Mouse (Mus musculus) forebrain, embryonic 16.5 days (tissue): ENCODE results near the gene Celf6. TPM values are rescaled to one million over a fixed set of nuclear protein-coding genes. Genes with fewer than 3 reads are reported as not detected.

Source experiments
- ATAC-seq: fragments of 200-750 bp; cut with Nextera tagmentation; 2 replicates; pipeline ENCODE4 v1.8.0; 2017; ENCODE audit warnings: mild to moderate bottlenecking, moderate library complexity
- H3K27ac ChIP-seq: fragments of 300-500 bp; sonication (generic); 2 replicates; pipeline ENCODE4 v1.5.1; 2014; ENCODE audit warnings: low read length, control low read depth
- H3K27me3 ChIP-seq: fragments of 300-500 bp; sonication (generic); replicated peaks from 2 replicates; pipeline ENCODE4 v1.6.1; 2014; ENCODE audit warnings: low read length; ENCODE audit not compliant: control insufficient read depth, insufficient read depth
- H3K36me3 ChIP-seq: fragments of 300-500 bp; sonication (generic); 2 replicates; pipeline ENCODE4 v1.6.1; 2014; ENCODE audit not compliant: control insufficient read depth, insufficient read depth
- H3K4me1 ChIP-seq: fragments of 300-500 bp; sonication (generic); replicated peaks from 2 replicates; pipeline ENCODE4 v1.6.1; 2014; ENCODE audit warnings: low read length; ENCODE audit not compliant: control insufficient read depth, insufficient read depth
- H3K4me2 ChIP-seq: fragments of 300-500 bp; sonication (generic); 2 replicates; pipeline ENCODE4 v1.6.1; 2014; ENCODE audit warnings: mild to moderate bottlenecking, low read length, control low read depth
- H3K4me3 ChIP-seq: fragments of 300-500 bp; sonication (generic); replicated peaks from 2 replicates; pipeline ENCODE4 v1.5.1; 2014; ENCODE audit warnings: mild to moderate bottlenecking, low read length, control low read depth
- H3K9ac ChIP-seq: fragments of 300-500 bp; sonication (generic); replicated peaks from 2 replicates; pipeline ENCODE4 v1.6.1; 2014; ENCODE audit warnings: low read depth, low read length, control low read depth
- H3K9me3 ChIP-seq: fragments of 300-500 bp; sonication (generic); 2 replicates; pipeline ENCODE4 v1.6.1; 2016; ENCODE audit warnings: low read length; ENCODE audit not compliant: control insufficient read depth
- WGBS: fragments of 180-500 bp; shearing (Covaris S2); extraction: QIAGEN DNeasy Blood & Tissue Kit; methylation state at CpG from one replicate; pipeline ENCODE4 v1.1.7; 2014; 5-methylcytosine and 5-hydroxymethylcytosine counted together
- polyA plus RNA-seq: library from polyadenylated mRNA; unstranded; fragments of >200 nt; fragmentation: Nextera tagmentation; extraction: Ambion mirVana; gene quantifications from 2 replicates; pipeline ENCODE4 v1.2.1, GENCODE M21; 2015

The Celf6 gene
- polyA plus RNA-seq, 1 experiment from 2014 or later = 42.0 TPM

DNA sequence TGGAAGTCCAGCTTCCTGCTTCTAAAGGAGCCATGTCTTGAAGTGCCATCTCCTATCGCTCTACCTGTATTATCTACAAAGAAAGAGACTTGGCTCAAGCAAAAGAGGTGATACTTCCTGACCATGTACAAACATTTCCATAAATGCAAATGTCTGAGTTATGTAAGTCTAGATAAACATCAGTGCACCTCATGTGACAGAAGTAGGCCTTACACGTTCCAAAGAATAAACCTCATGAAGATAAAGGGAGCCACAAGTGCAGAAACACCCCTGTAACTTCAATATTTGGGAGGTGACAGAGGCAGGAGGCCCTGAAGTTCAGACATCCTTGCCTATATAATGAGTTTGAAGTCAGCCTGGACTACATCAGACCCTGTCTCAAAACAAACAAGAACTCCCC is 5.9 kb upstream of the Celf6 start:
- Histone ChIP-seq H3K27ac (no peak overlapping the region), H3K9me3 (no peaks in the 10 kb centered on the region), H3K36me3 (no peaks in the 10 kb centered on the region), H3K9ac (no peak overlapping the region), H3K4me1 (peaks cover under 1% of the 10 kb centered on the region; the same call in 1 of the 2 replicates), H3K4me3 (no peak overlapping the region), H3K4me2 (no peak overlapping the region), H3K27me3 (0 out of 2 replicates have a peak, but pooled peaks cover 6% of the 10 kb centered on the region)
- 88% methylated on average over 2 of the region's 2 CpGs for WGBS
- ATAC-seq = no peak

DNA sequence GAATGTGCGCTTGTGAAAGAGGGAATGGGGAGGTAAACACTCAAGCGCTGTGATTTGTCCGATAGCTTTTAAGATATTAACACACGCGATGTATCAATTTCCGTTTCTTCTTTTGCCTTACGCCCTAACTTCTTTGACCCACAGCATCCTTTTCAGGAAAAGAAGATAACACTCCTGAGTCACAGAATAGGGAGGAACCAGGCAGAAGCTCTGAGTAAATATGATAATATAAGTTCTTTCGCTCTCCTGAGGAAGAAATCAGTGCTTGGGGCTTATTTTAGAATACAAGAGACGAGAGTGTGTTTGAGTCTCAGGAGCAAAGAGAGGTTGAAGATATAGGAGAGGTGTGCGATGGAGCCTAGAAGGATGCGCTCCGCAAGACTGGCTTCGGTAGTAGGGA is 316 bp upstream of the Celf6 start:
- no peak overlapping the region for H3K27ac ChIP-seq

GRCm38 (mm10) chr9:59578505-59578867 is 769 bp downstream of the Celf6 start:
- Histone ChIP-seq H3K4me2 (peak overlapping the region; percentile 89), H3K9me3 (no peaks in the 10 kb centered on the region), H3K4me3 (peak overlapping the region; percentile 54), H3K27me3 (peaks cover 10% of the 10 kb centered on the region; the same call in 1 of the 2 replicates), H3K9ac (peak overlapping the region; percentile 60), H3K4me1 (peaks cover 12% of the 10 kb centered on the region), H3K36me3 (no peaks in the 10 kb centered on the region), H3K27ac (no peak overlapping the region)
- 0% methylated on average over 20 of the region's 20 CpGs for WGBS
- ATAC-seq = peak; percentile 17

More for the DNA sequence above, 316 bp upstream of the Celf6 start:
- H3K4me2 ChIP-seq = peak overlapping the region; percentile 89
- peak overlapping the region; percentile 54 for H3K4me3 ChIP-seq
- peaks cover 10% of the 10 kb centered on the region; the same call in 1 of the 2 replicates for H3K27me3 ChIP-seq
- H3K36me3 ChIP-seq = no peaks in the 10 kb centered on the region
- WGBS = 9% methylated on average over 13 of the region's 13 CpGs
- no peaks in the 10 kb centered on the region for H3K9me3 ChIP-seq
- H3K9ac ChIP-seq = peak overlapping the region; percentile 47; the same call in 1 of the 2 replicates
- peaks cover 12% of the 10 kb centered on the region for H3K4me1 ChIP-seq
- ATAC-seq = no peak

GRCm38 (mm10) chr9:59584871-59585308 is 7.2 kb downstream of the Celf6 start:
- Histone ChIP-seq H3K4me1 (peaks cover 28% of the 10 kb centered on the region), H3K4me3 (peak overlapping the region; percentile 9; the same call in 1 of the 2 replicates), H3K27ac (no peak overlapping the region), H3K4me2 (peak overlapping the region; percentile 39), H3K9ac (0 out of 2 replicates have a peak overlapping the region, but pooled peaks have one; percentile 19), H3K27me3 (peaks cover 3% of the 10 kb centered on the region; the same call in 1 of the 2 replicates), H3K36me3 (no peaks in the 10 kb centered on the region), H3K9me3 (no peaks in the 10 kb centered on the region)
- WGBS = 4% methylated on average over 13 of the region's 13 CpGs
- ATAC-seq = peak; percentile 59

DNA sequence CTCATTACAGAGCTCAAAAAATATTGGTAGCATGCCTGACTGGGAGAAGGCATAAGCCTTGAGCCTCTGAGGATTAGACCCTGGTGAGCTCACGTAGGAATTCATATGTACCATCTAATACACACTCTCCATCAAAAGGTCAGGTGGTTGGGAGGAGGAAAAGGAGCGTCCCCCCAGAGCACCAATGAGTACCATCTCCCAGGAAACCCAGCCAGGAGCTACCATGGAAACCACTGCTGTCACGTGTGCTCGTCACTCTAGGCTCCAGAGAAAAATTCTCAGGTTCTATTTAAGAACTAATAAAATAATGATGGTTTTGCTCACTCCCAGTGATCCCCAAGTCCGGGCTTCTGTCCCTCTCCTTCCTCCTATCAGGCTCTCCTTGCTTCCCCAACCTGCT is 10.5 kb downstream of the Celf6 start:
- Histone ChIP-seq H3K4me3 (peak overlapping the region; percentile 31), H3K27me3 (no peaks in the 10 kb centered on the region), H3K4me2 (peak overlapping the region; percentile 60), H3K9me3 (no peaks in the 10 kb centered on the region), H3K27ac (peak overlapping the region; percentile 92), H3K9ac (no peak overlapping the region), H3K36me3 (no peaks in the 10 kb centered on the region), H3K4me1 (peaks cover 28% of the 10 kb centered on the region)
- 43% methylated on average over 5 of the region's 5 CpGs for WGBS
- ATAC-seq = peak; percentile 41

GRCm38 (mm10) chr9:59588710-59589671 is 11.3 kb downstream of the Celf6 start:
- Histone ChIP-seq H3K4me2 (peak overlapping the region; percentile 60), H3K27ac (peak overlapping the region; percentile 92), H3K4me3 (peak overlapping the region; percentile 31), H3K36me3 (no peaks in the 10 kb centered on the region), H3K4me1 (peaks cover 28% of the 10 kb centered on the region), H3K27me3 (no peaks in the 10 kb centered on the region), H3K9ac (peak overlapping the region; percentile 23; the same call in 1 of the 2 replicates), H3K9me3 (no peaks in the 10 kb centered on the region)
- peak; percentile 91 for ATAC-seq
- WGBS = 17% methylated on average over 12 of the region's 12 CpGs

DNA sequence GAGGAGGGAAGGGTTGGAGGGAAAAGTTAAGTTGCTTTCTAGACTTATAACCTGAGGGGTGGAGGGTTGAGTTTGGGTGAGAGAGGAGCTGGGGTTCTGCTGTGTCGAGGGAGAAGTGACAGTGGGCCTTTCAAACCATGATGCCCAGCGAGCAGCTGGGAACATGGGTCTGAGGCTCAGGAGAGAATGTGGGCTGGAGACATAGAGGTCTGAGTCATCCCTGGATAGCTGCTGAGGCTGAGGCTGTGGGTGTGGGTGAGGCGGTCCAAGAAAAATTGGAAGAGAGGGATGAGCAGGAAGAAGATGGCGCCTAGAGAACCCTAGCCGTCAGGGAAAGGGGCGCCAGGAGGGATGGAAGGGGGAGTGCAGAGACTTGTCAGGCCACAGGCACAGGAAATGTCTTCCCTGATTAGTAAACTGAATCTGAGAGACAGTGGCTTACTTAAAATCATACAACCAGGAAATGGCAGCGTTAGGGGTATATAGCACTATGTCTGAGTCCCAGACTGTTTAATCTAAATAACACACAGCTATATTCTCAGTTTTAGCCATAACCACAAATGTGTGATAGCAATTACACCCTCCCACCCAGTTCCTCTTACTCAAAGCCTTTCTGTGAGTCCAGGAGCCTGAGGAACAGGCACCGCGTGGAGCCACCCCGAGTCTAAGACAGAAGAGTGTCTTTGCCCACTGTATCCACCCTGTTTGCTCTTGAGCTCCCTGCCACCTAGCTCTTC is 12.2 kb downstream of the Celf6 start:
- Histone ChIP-seq H3K4me2 (peak overlapping the region; percentile 60), H3K36me3 (no peaks in the 10 kb centered on the region), H3K27ac (peak overlapping the region; percentile 59), H3K4me3 (no peak overlapping the region), H3K4me1 (peaks cover 25% of the 10 kb centered on the region), H3K9ac (no peak overlapping the region), H3K9me3 (no peaks in the 10 kb centered on the region), H3K27me3 (no peaks in the 10 kb centered on the region)
- 82% methylated on average over 10 of the region's 10 CpGs for WGBS
- no peak for ATAC-seq

GRCm38 (mm10) chr9:59601661-59602060 is 23.9 kb downstream of the Celf6 start:
- no peak overlapping the region for H3K9ac ChIP-seq

GRCm38 (mm10) chr9:59605967-59606366 is 28.2 kb downstream of the Celf6 start:
- ATAC-seq = no peak
- Histone ChIP-seq H3K27me3 (no peaks in the 10 kb centered on the region), H3K4me2 (no peak overlapping the region), H3K9ac (no peak overlapping the region), H3K36me3 (no peaks in the 10 kb centered on the region), H3K9me3 (no peaks in the 10 kb centered on the region), H3K4me1 (no peaks in the 10 kb centered on the region), H3K4me3 (no peak overlapping the region), H3K27ac (no peak overlapping the region)
- 54% methylated on average over 6 of the region's 6 CpGs for WGBS

More at GRCm38 (mm10) chr9:59601661-59602060, 23.9 kb downstream of the Celf6 start:
- Histone ChIP-seq H3K9me3 (no peaks in the 10 kb centered on the region), H3K27ac (no peak overlapping the region), H3K27me3 (no peaks in the 10 kb centered on the region), H3K4me2 (no peak overlapping the region), H3K36me3 (no peaks in the 10 kb centered on the region), H3K4me1 (no peaks in the 10 kb centered on the region), H3K4me3 (no peak overlapping the region)
- WGBS = 72% methylated on average over 8 of the region's 8 CpGs
- no peak for ATAC-seq
